Mouse (Mus musculus): ENCODE results near the gene Chd6.

Gene Chd6

GRCm38 (mm10) chr2:160932325-160932724 lies 176.6 kb downstream of the Chd6 start:
- DNase-seq (ENCODE audit: low spot score), result no peak

GRCm38 (mm10) chr2:160931378-160931777 lies 177.5 kb downstream of the Chd6 start:
- DNase-seq (ENCODE audit: low spot score), result no peak

GRCm38 (mm10) chr2:160925203-160925602 lies 183.7 kb downstream of the Chd6 start:
- no peak for DNase-seq (ENCODE audit: low spot score)

GRCm38 (mm10) chr2:160921285-160921684 lies 187.6 kb downstream of the Chd6 start:
- no peak for DNase-seq (ENCODE audit: low spot score)

GRCm38 (mm10) chr2:160918930-160919215 lies 190.0 kb downstream of the Chd6 start:
- DNase-seq (ENCODE audit: low spot score), result no peak

- DNase-seq (ENCODE audit: low spot score), result no peak
These were observed 190.5 kb downstream of the Chd6 start for GRCm38 (mm10) chr2:160918154-160918929.

GRCm38 (mm10) chr2:160917313-160917712 lies 191.6 kb downstream of the Chd6 start:
- no peak for DNase-seq (ENCODE audit: low spot score)

- no peak for DNase-seq (ENCODE audit: low spot score)
These were observed 192.2 kb downstream of the Chd6 start for GRCm38 (mm10) chr2:160916714-160917113.

GRCm38 (mm10) chr2:160915821-160916610 lies 192.9 kb downstream of the Chd6 start:
- no peak for DNase-seq (ENCODE audit: low spot score)

GRCm38 (mm10) chr2:160914656-160915055 lies 194.2 kb downstream of the Chd6 start:
- no peak for DNase-seq (ENCODE audit: low spot score)

- no peak for DNase-seq (ENCODE audit: low spot score)
These were observed 196.6 kb downstream of the Chd6 start, which contains the start of gene Emilin3 for GRCm38 (mm10) chr2:160912231-160912671. Gene Emilin3 (minus strand): TSS chr2:160912328.

- no peak for DNase-seq (ENCODE audit: low spot score)
These were observed 197.2 kb downstream of the Chd6 start for GRCm38 (mm10) chr2:160911558-160912201.

GRCm38 (mm10) chr2:160910633-160911032 lies 198.2 kb downstream of the Chd6 start:
- DNase-seq (ENCODE audit: low spot score), result no peak

GRCm38 (mm10) chr2:160908607-160909006 lies 200.3 kb downstream of the Chd6 start:
- no peak for DNase-seq (ENCODE audit: low spot score)

GRCm38 (mm10) chr2:160906101-160906500 lies 202.8 kb downstream of the Chd6 start:
- no peak for DNase-seq (ENCODE audit: low spot score)

GRCm38 (mm10) chr2:160905301-160905700 lies 203.6 kb downstream of the Chd6 start:
- DNase-seq (ENCODE audit: low spot score), result no peak

- DNase-seq (ENCODE audit: low spot score), result no peak
These were observed 207.0 kb downstream of the Chd6 start for GRCm38 (mm10) chr2:160901656-160902412.
